Mouse (Mus musculus) spleen, adult 18-20 months (tissue): ENCODE data around the gene Prss29.

Experiments used
- DNase-seq, 2 experiments: peaks; one replicate each; pipeline ENCODE4 v3.0.0; 2022; ENCODE audit warnings: mixed read lengths in 2 of 2

Gene Prss29

DNA sequence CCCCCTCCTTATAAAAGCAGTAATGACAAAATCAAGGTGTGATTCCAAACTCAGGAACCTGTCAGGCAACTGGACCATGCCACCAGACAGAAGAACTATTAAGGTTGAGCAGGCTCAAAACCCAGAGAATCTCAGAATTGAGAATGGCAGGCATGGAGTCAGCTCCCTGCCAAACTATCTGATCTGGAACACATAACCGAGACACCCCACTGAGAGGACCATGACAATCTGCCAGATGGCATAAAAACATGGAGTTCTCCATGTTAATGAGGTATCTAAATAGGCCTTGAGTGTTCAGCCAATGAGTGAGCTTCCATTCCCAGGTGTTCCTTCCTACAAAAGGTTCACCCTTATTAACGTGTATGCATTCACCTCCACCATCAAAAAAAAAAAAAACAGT, 42.8 kb downstream of the Prss29 start:
- no peak for DNase-seq

- DNase-seq, result peak in 1 of 2 experiments; percentile 44
Observed at GRCm38 (mm10) chr17:25363726-25364125, 45.3 kb downstream of the Prss29 start.

DNA sequence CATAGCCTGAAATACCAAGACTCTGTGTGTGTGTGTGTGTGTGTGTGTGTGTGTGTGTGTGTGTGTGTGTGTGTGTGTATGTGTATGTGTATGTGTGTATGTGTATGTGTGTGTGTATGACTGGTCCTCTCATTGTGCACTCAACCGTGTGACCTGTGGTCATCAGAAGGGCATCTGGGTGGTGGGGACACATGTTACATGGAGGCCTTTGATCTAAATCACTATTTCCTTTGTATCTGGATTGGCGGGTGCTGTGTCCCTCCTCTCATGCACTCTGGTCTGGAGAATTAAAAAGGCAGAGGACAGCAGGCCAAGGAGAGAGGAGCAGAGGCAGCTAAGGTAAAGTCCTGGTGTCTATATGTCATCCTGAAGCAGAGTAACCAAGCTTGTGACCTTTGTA, 47.6 kb downstream of the Prss29 start, which contains the start of gene Tpsb2:
Gene Tpsb2, plus strand, starts transcription at position 301 of the 400 bp plus-strand sequence.
- no peak for DNase-seq

- no peak for DNase-seq
Observed at GRCm38 (mm10) chr17:25368973-25369372, 50.5 kb downstream of the Prss29 start, which contains the start of gene Tpsg1. TSS of gene Tpsg1 (plus strand) at chr17:25369273.
